Mouse (Mus musculus): ENCODE data around the gene Sacm1l. TPM values are rescaled to one million over a fixed set of nuclear protein-coding genes. Genes with fewer than 3 reads are reported as not detected.

The Sacm1l gene
- polyA plus RNA-seq, 1 experiment from 2014 or later = 48.2 TPM

DNA sequence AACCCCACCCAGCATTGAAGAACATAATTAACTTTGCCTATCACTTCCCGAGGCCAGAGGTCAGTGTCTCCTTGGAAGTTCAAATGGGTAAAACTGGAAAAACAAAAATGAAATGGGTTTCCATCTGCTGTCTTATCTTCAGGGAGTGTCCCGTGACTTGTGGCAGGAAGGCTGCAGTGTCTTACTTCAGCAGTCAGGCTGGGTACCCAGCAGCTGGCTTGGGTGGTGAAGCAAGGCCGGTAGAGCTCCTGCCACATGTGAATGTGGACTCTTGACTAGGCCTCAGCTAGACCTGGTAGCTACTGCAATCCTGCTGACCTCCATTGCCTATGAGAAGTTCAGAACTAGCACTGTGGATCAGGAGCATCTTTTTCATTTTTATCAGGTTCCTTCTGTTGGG, 8.8 kb upstream of the Sacm1l start:
- no peaks in the 10 kb centered on the region for H3K27me3 ChIP-seq (ENCODE audit: control insufficient read depth, insufficient read depth, low read length)
- no peak overlapping the region for H3K9ac ChIP-seq (ENCODE audit: low read length)
- no peak for ATAC-seq (ENCODE audit: insufficient number of reproducible peaks, insufficient read depth, low FRiP score, low read depth)
- peaks cover 58% of the 10 kb centered on the region for H3K36me3 ChIP-seq (ENCODE audit: control insufficient read depth, insufficient read depth, low read length)
- peaks cover 0 to 3% of the 10 kb centered on the region in 2 experiments; a peak in 1 of 4 replicates for H3K4me1 ChIP-seq (ENCODE audit: control insufficient read depth in 2 of 2, insufficient read depth in 2 of 2, low read length in 2 of 2)
- H3K9me3 ChIP-seq (ENCODE audit: control insufficient read depth, low read length) = no peaks in the 10 kb centered on the region
- 70% methylated on average over 3 of the region's 3 CpGs for WGBS
- no peak overlapping the region for H3K27ac ChIP-seq (replicated peaks in 1 of 2; ENCODE audit: control insufficient read depth in 1 of 2, insufficient read depth in 1 of 2, low read depth in 2 of 2, low read length in 2 of 2)
- no peak overlapping the region for H3K4me2 ChIP-seq (ENCODE audit: low read length)
- no peak overlapping the region for H3K4me3 ChIP-seq (ENCODE audit: control insufficient read depth in 1 of 2, insufficient read depth in 1 of 2, low read depth in 1 of 2, low read length in 2 of 2)

DNA sequence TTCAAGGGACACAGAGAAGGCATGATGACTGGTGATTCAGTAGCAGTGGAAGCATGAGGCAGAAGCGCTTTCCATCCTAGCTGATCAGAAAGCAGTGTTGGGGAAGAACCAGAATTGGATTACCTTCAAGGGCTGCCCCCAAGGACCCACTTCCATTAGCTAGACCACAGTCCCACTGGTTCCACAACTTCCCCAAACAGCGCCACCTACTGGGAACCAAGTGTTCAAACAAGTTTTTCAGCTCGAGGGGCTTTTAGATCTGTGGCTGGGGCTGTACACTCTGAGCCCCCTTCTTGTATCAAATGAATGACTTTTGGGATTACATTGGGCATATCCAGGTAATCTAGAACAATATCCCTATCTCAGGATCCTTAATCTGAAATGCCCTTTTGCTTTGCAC, 5.9 kb upstream of the Sacm1l start:
- WGBS = 35% methylated on average over 3 of the region's 3 CpGs
- peaks cover 0 to 11% of the 10 kb centered on the region in 2 experiments; a peak in 1 of 4 replicates for H3K4me1 ChIP-seq (ENCODE audit: control insufficient read depth in 2 of 2, insufficient read depth in 2 of 2, low read length in 2 of 2)
- no peak for ATAC-seq (ENCODE audit: insufficient number of reproducible peaks, insufficient read depth, low FRiP score, low read depth)
- H3K27me3 ChIP-seq (ENCODE audit: control insufficient read depth, insufficient read depth, low read length) = no peaks in the 10 kb centered on the region
- H3K27ac ChIP-seq (replicated peaks in 1 of 2; ENCODE audit: control insufficient read depth in 1 of 2, insufficient read depth in 1 of 2, low read depth in 2 of 2, low read length in 2 of 2) = no peak overlapping the region
- H3K36me3 ChIP-seq (ENCODE audit: control insufficient read depth, insufficient read depth, low read length) = peaks cover 30% of the 10 kb centered on the region
- no peak overlapping the region for H3K9ac ChIP-seq (ENCODE audit: low read length)
- no peak overlapping the region for H3K4me3 ChIP-seq (ENCODE audit: control insufficient read depth in 1 of 2, insufficient read depth in 1 of 2, low read depth in 1 of 2, low read length in 2 of 2)
- H3K4me2 ChIP-seq (ENCODE audit: low read length) = no peak overlapping the region
- H3K9me3 ChIP-seq (ENCODE audit: control insufficient read depth, low read length) = no peaks in the 10 kb centered on the region

DNA sequence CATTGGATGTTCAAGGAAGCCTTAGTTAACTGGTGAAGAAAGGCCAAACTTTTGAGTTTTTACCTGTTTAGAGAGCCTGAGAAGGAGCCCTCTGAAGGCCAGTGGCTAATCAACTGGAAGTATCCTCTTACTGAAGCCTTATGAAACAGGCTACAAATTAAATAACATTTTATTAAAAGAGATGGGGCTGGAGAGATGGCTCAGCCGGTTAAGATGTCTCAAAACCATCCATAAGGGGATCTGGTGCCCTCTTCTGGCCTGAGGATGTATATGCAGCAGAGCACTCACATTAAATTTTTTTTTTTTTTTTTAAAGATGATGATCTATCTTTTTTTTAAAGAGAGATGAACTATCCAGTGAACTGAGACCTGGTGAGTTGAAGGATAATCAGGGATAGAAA, 4.5 kb upstream of the Sacm1l start:
- Histone ChIP-seq H3K27ac (replicated peaks in 1 of 2; ENCODE audit: control insufficient read depth in 1 of 2, insufficient read depth in 1 of 2, low read depth in 2 of 2, low read length in 2 of 2) (no peak overlapping the region), H3K9me3 (ENCODE audit: control insufficient read depth, low read length) (no peaks in the 10 kb centered on the region), H3K9ac (ENCODE audit: low read length) (no peak overlapping the region), H3K36me3 (ENCODE audit: control insufficient read depth, insufficient read depth, low read length) (peaks cover 15% of the 10 kb centered on the region), H3K27me3 (ENCODE audit: control insufficient read depth, insufficient read depth, low read length) (no peaks in the 10 kb centered on the region), H3K4me2 (ENCODE audit: low read length) (no peak overlapping the region), H3K4me3 (ENCODE audit: control insufficient read depth in 1 of 2, insufficient read depth in 1 of 2, low read depth in 1 of 2, low read length in 2 of 2) (no peak overlapping the region), H3K4me1 (ENCODE audit: control insufficient read depth in 2 of 2, insufficient read depth in 2 of 2, low read length in 2 of 2) (peaks cover 0 to 11% of the 10 kb centered on the region in 2 experiments; a peak in 1 of 4 replicates)
- 3% methylated on average over 1 of the region's 1 CpGs for WGBS
- no peak for ATAC-seq (ENCODE audit: insufficient number of reproducible peaks, insufficient read depth, low FRiP score, low read depth)

DNA sequence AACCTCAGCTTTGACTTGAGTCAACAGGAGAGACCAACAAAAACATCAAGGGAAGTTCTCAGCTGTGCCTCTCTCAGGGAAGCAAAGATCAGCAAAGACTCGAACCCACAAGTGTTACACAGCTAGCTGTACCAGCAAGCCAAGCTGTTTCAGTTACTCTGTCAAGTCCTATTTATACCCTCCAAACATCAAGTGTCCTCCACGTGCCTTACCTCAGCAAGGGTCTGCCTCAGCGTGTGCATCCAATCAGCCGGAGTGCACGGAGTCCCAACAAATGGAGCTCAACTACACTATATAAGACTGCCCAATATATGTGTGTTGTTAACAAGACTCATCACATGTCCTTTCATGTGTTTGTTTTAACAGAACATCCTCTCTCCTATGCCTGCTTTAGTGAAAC, 3.1 kb upstream of the Sacm1l start:
- 41% methylated on average over 5 of the region's 5 CpGs for WGBS
- Histone ChIP-seq H3K9me3 (ENCODE audit: control insufficient read depth, low read length) (no peaks in the 10 kb centered on the region), H3K36me3 (ENCODE audit: control insufficient read depth, insufficient read depth, low read length) (0 out of 2 replicates have a peak, but pooled peaks cover 6% of the 10 kb centered on the region), H3K4me1 (ENCODE audit: control insufficient read depth in 2 of 2, insufficient read depth in 2 of 2, low read length in 2 of 2) (peaks cover 0 to 17% of the 10 kb centered on the region in 2 experiments; a peak in 2 of 4 replicates), H3K4me3 (ENCODE audit: control insufficient read depth in 1 of 2, insufficient read depth in 1 of 2, low read depth in 1 of 2, low read length in 2 of 2) (no peak overlapping the region), H3K9ac (ENCODE audit: low read length) (no peak overlapping the region), H3K4me2 (ENCODE audit: low read length) (no peak overlapping the region), H3K27me3 (ENCODE audit: control insufficient read depth, insufficient read depth, low read length) (no peaks in the 10 kb centered on the region), H3K27ac (replicated peaks in 1 of 2; ENCODE audit: control insufficient read depth in 1 of 2, insufficient read depth in 1 of 2, low read depth in 2 of 2, low read length in 2 of 2) (no peak overlapping the region)
- ATAC-seq (ENCODE audit: insufficient number of reproducible peaks, insufficient read depth, low FRiP score, low read depth) = no peak

DNA sequence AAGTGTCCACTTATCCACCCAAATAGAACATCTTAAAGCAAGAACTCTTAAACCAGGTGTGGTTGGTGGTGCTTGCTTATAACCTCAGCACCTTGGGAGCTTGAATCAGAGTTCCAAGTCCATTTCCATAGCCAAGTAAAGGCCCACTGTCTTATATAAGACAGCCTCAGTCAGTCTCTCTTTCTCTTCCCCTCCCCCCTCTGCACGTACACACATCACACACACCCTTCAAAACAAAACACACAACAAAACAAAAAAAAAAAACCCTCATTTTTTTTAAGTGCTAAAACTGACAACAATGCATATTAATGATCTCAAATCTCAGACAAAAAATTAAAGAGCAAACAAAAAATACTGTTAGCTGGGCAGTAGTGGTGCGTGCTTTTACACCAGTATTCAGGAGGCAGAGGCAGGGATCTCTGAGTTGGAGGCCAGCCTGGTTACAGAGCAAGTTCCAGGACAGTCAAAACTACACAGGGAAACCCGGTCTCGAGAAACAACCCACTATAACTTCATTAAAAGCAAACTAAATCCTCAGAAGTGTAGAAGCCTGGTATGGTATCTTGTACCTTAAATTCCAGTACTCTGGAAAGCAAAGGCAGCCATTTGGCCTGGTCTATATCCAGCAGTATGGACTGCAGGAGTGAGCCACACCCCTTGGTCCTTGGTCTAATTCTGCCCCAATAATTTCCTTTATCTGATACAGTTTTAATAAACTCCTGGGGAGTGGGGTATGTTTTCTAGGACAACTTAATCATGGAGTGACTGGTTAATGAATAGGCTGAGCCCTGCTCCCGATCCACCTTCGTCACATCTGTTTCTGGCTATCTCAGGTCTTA, 1.3 kb upstream of the Sacm1l start:
- H3K27ac ChIP-seq (replicated peaks in 1 of 2; ENCODE audit: control insufficient read depth in 1 of 2, insufficient read depth in 1 of 2, low read depth in 2 of 2, low read length in 2 of 2) = peak overlapping the region; percentile 96 to 98
- H3K9me3 ChIP-seq (ENCODE audit: control insufficient read depth, low read length) = no peaks in the 10 kb centered on the region
- WGBS = 37% methylated on average over 6 of the region's 6 CpGs
- no peak for ATAC-seq (ENCODE audit: insufficient number of reproducible peaks, insufficient read depth, low FRiP score, low read depth)
- H3K27me3 ChIP-seq (ENCODE audit: control insufficient read depth, insufficient read depth, low read length) = no peaks in the 10 kb centered on the region
- peak overlapping the region; percentile 75 for H3K9ac ChIP-seq (ENCODE audit: low read length)
- peaks cover 0 to 22% of the 10 kb centered on the region in 2 experiments; a peak in 2 of 4 replicates for H3K4me1 ChIP-seq (ENCODE audit: control insufficient read depth in 2 of 2, insufficient read depth in 2 of 2, low read length in 2 of 2)
- H3K4me3 ChIP-seq (ENCODE audit: control insufficient read depth in 1 of 2, insufficient read depth in 1 of 2, low read depth in 1 of 2, low read length in 2 of 2) = peak overlapping the region; percentile 59 to 99
- H3K36me3 ChIP-seq (ENCODE audit: control insufficient read depth, insufficient read depth, low read length) = no peaks in the 10 kb centered on the region
- peak overlapping the region; percentile 76 for H3K4me2 ChIP-seq (ENCODE audit: low read length)

DNA sequence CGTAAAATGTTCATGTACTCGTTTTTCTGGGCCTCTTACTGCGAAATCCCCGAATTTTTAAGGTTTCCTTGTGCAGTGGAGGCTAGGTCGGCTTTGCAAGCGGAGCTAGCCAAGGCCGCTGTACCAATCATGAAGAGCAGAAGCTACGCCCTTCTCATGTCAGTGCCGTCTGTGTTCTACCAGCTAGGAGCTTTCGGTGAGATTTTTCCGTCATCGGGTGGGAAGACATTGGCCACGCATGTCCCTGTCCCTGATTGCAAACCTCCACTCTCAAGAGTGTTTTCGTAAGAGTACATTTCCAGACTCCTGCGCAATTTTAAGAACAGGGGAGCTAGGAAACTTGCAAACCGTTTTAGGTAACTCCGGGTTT, 648 bp upstream of the Sacm1l start:
- 1% methylated on average over 17 of the region's 17 CpGs for WGBS
- peak overlapping the region; percentile 75 for H3K9ac ChIP-seq (ENCODE audit: low read length)
- H3K4me2 ChIP-seq (ENCODE audit: low read length) = peak overlapping the region; percentile 76
- peak overlapping the region; percentile 59 to 99 for H3K4me3 ChIP-seq (ENCODE audit: control insufficient read depth in 1 of 2, insufficient read depth in 1 of 2, low read depth in 1 of 2, low read length in 2 of 2)
- H3K4me1 ChIP-seq (ENCODE audit: control insufficient read depth in 2 of 2, insufficient read depth in 2 of 2, low read length in 2 of 2) = peaks cover 0 to 22% of the 10 kb centered on the region in 2 experiments; a peak in 2 of 4 replicates
- peak; percentile 25; the same call in 1 of the 2 replicates for ATAC-seq (ENCODE audit: insufficient number of reproducible peaks, insufficient read depth, low FRiP score, low read depth)
- peak overlapping the region; percentile 96 to 98 for H3K27ac ChIP-seq (replicated peaks in 1 of 2; ENCODE audit: control insufficient read depth in 1 of 2, insufficient read depth in 1 of 2, low read depth in 2 of 2, low read length in 2 of 2)
- H3K36me3 ChIP-seq (ENCODE audit: control insufficient read depth, insufficient read depth, low read length) = no peaks in the 10 kb centered on the region
- H3K9me3 ChIP-seq (ENCODE audit: control insufficient read depth, low read length) = no peaks in the 10 kb centered on the region
- H3K27me3 ChIP-seq (ENCODE audit: control insufficient read depth, insufficient read depth, low read length) = no peaks in the 10 kb centered on the region

DNA sequence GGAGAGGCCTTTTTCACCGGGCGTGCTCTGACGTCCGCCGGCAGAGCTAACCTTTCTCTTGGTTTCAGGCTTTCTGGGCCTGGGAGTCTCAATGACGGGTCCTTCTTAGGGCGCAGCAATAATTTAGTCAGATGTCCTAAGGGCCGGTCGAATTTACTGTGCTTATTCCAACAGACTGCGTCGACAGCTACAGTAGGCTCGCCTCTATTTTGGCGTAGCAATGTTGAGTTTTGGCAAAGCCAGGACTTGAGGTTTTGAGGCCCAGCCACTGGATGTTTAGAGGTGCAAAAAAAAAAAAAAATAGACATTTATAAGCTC, 558 bp downstream of the Sacm1l start:
- peak overlapping the region; percentile 80 to 99 for H3K4me3 ChIP-seq (ENCODE audit: control insufficient read depth in 1 of 2, insufficient read depth in 1 of 2, low read depth in 1 of 2, low read length in 2 of 2)
- peak overlapping the region; percentile 98 for H3K9ac ChIP-seq (ENCODE audit: low read length)
- H3K4me1 ChIP-seq (ENCODE audit: control insufficient read depth in 2 of 2, insufficient read depth in 2 of 2, low read length in 2 of 2) = peaks cover 0 to 22% of the 10 kb centered on the region in 2 experiments; a peak in 2 of 4 replicates
- H3K4me2 ChIP-seq (ENCODE audit: low read length) = peak overlapping the region; percentile 78
- under 1% methylated on average over 13 of the region's 13 CpGs for WGBS
- ATAC-seq (ENCODE audit: insufficient number of reproducible peaks, insufficient read depth, low FRiP score, low read depth) = no peak
- no peaks in the 10 kb centered on the region for H3K27me3 ChIP-seq (ENCODE audit: control insufficient read depth, insufficient read depth, low read length)
- H3K27ac ChIP-seq (replicated peaks in 1 of 2; ENCODE audit: control insufficient read depth in 1 of 2, insufficient read depth in 1 of 2, low read depth in 2 of 2, low read length in 2 of 2) = peak overlapping the region; percentile 87 to 98
- H3K9me3 ChIP-seq (ENCODE audit: control insufficient read depth, low read length) = no peaks in the 10 kb centered on the region
- H3K36me3 ChIP-seq (ENCODE audit: control insufficient read depth, insufficient read depth, low read length) = peaks cover 4% of the 10 kb centered on the region; the same call in 1 of the 2 replicates

All from heart, embryonic 14.5 days (tissue).